Mouse (Mus musculus) MEL (cell line): ENCODE results near the gene Grk3. TPM values are rescaled to one million over a fixed set of nuclear protein-coding genes. Genes with fewer than 3 reads are reported as not detected.

Experiments
- DNase-seq: peaks from one replicate; pipeline ENCODE4 v3.0.0; 2011; ENCODE audit warnings: low read depth, low spot score
- H3K27ac ChIP-seq: 2 replicates; pipeline ENCODE4 v1.5.1; 2012; ENCODE audit warnings: low read depth, mild to moderate bottlenecking, control low read depth, low read length, moderate library complexity; ENCODE audit not compliant: control insufficient read depth
- H3K27me3 ChIP-seq, 2 experiments: fragments of 150-350 bp in 1 of 2; sonication (generic) in 1 of 2; 2 replicates each; pipeline ENCODE4 v1.6.1; 2012; ENCODE audit warnings: low read length in 2 of 2, mild to moderate bottlenecking in 2 of 2, improper control_type of control experiment in 1 of 2, moderate library complexity in 1 of 2; ENCODE audit not compliant: insufficient read depth in 2 of 2, control insufficient read depth in 1 of 2
- H3K36me3 ChIP-seq, 2 experiments: 2 replicates each; pipeline ENCODE4 v1.6.1; 2012 to 2014; ENCODE audit warnings: low read length in 2 of 2, improper control_type of control experiment in 1 of 2, inconsistent platforms in 1 of 2, mild to moderate bottlenecking in 1 of 2; ENCODE audit not compliant: insufficient read depth in 2 of 2, control insufficient read depth in 1 of 2
- H3K4me1 ChIP-seq, 2 experiments: fragments of 150-350 bp in 1 of 2; sonication (generic) in 1 of 2; 2 replicates each; pipeline ENCODE4 v1.6.1; 2012; ENCODE audit warnings: low read length in 2 of 2, improper control_type of control experiment in 1 of 2, mild to moderate bottlenecking in 1 of 2; ENCODE audit not compliant: insufficient read depth in 2 of 2, control insufficient read depth in 1 of 2
- H3K4me3 ChIP-seq, 2 experiments: fragments of 150-350 bp in 1 of 2; sonication (generic) in 1 of 2; 2 replicates each; pipeline ENCODE4 v1.5.1; 2012; ENCODE audit warnings: low read depth in 2 of 2, low read length in 2 of 2, mild to moderate bottlenecking in 2 of 2, moderate library complexity in 2 of 2, control low read depth in 1 of 2, improper control_type of control experiment in 1 of 2; ENCODE audit not compliant: control insufficient read depth in 1 of 2, insufficient read depth in 1 of 2
- H3K79me2 ChIP-seq: 2 replicates; pipeline ENCODE4 v1.6.1; 2012; ENCODE audit warnings: mild to moderate bottlenecking, low read length, moderate library complexity; ENCODE audit not compliant: control insufficient read depth, poor library complexity, insufficient read depth
- H3K9ac ChIP-seq: 2 replicates; pipeline ENCODE4 v1.6.1; 2012; ENCODE audit warnings: low read depth, mild to moderate bottlenecking, control low read depth, low read length, moderate library complexity; ENCODE audit not compliant: control insufficient read depth, poor library complexity, severe bottlenecking
- H3K9me3 ChIP-seq: fragments of 150-350 bp; sonication (generic); replicated peaks from 2 replicates; pipeline ENCODE4 v1.6.1; 2012; ENCODE audit warnings: mild to moderate bottlenecking, low read length, improper control_type of control experiment, moderate library complexity; ENCODE audit not compliant: insufficient read depth
- BHLHE40 ChIP-seq: IDR thresholded peaks from 2 replicates; pipeline ENCODE4 v1.6.1; 2012; ENCODE audit warnings: low read depth, mild to moderate bottlenecking, inconsistent platforms, low read length, improper control_type of control experiment, borderline replicate concordance
- CHD2 ChIP-seq: IDR thresholded peaks from 2 replicates; pipeline ENCODE4 v1.6.1; 2011; ENCODE audit warnings: low read length, improper control_type of control experiment
- E2F4 ChIP-seq: IDR thresholded peaks from 2 replicates; pipeline ENCODE4 v1.6.1; 2011; ENCODE audit warnings: low read depth, low read length, improper control_type of control experiment, borderline replicate concordance
- EP300 ChIP-seq, 2 experiments: IDR thresholded peaks; 2 replicates each; pipeline ENCODE4 v1.6.1; 2011; ENCODE audit warnings: improper control_type of control experiment in 2 of 2, low read length in 2 of 2, low read depth in 1 of 2, mild to moderate bottlenecking in 1 of 2
- ETS1 ChIP-seq: IDR thresholded peaks from 2 replicates; pipeline ENCODE4 v1.6.1; 2012; ENCODE audit warnings: low read depth, mild to moderate bottlenecking, inconsistent platforms, low read length, improper control_type of control experiment, moderate library complexity
- GABPA ChIP-seq: IDR thresholded peaks from 2 replicates; pipeline ENCODE4 v1.6.1; 2012; ENCODE audit warnings: low read depth, mild to moderate bottlenecking, inconsistent platforms, low read length, improper control_type of control experiment, moderate library complexity
- HCFC1 ChIP-seq: IDR thresholded peaks from 2 replicates; pipeline ENCODE4 v1.6.1; 2012; ENCODE audit warnings: low read depth, mild to moderate bottlenecking, inconsistent platforms, low read length, improper control_type of control experiment, moderate library complexity
- KAT2A ChIP-seq: conservative IDR thresholded peaks from 2 replicates; pipeline ENCODE4 v1.6.1; 2012; ENCODE audit warnings: low read depth, low read length, improper control_type of control experiment, inconsistent platforms
- MAX ChIP-seq: IDR thresholded peaks from 2 replicates; pipeline ENCODE4 v1.6.1; 2011; ENCODE audit warnings: low read length, improper control_type of control experiment
- MAZ ChIP-seq: IDR thresholded peaks from 2 replicates; pipeline ENCODE4 v1.6.1; 2012; ENCODE audit warnings: low read depth, mild to moderate bottlenecking, inconsistent platforms, low read length, improper control_type of control experiment
- MYC ChIP-seq: IDR thresholded peaks from 2 replicates; pipeline ENCODE4 v1.6.1; 2011; ENCODE audit warnings: low read depth, mild to moderate bottlenecking, low read length, improper control_type of control experiment, moderate library complexity
- NRF1 ChIP-seq: IDR thresholded peaks from 2 replicates; pipeline ENCODE4 v1.6.1; 2014; ENCODE audit warnings: low read depth, mild to moderate bottlenecking, inconsistent platforms, low read length, improper control_type of control experiment, moderate library complexity; ENCODE audit not compliant: poor library complexity, insufficient read depth, severe bottlenecking
- POLR2A ChIP-seq, 2 experiments: IDR thresholded peaks; 2 replicates each; pipeline ENCODE4 v1.6.1; 2011 to 2012; ENCODE audit warnings: low read length in 2 of 2, mild to moderate bottlenecking in 2 of 2, control low read depth in 1 of 2, improper control_type of control experiment in 1 of 2, low read depth in 1 of 2, moderate library complexity in 1 of 2; ENCODE audit not compliant: control insufficient read depth in 1 of 2, insufficient read depth in 1 of 2, poor library complexity in 1 of 2
- POLR2AphosphoS5 ChIP-seq: IDR thresholded peaks from 2 replicates; pipeline ENCODE4 v1.6.1; 2012; ENCODE audit warnings: low read depth, borderline replicate concordance, mild to moderate bottlenecking, inconsistent platforms, low read length, moderate library complexity, mixed read lengths
- RCOR1 ChIP-seq: IDR thresholded peaks from 2 replicates; pipeline ENCODE4 v1.6.1; 2012; ENCODE audit warnings: low read depth, mild to moderate bottlenecking, inconsistent platforms, low read length, improper control_type of control experiment
- TAL1 ChIP-seq: IDR thresholded peaks from 2 replicates; pipeline ENCODE4 v1.6.1; 2012; ENCODE audit warnings: mild to moderate bottlenecking, inconsistent platforms, low read length, moderate library complexity, mixed read lengths
- TBP ChIP-seq: IDR thresholded peaks from 2 replicates; pipeline ENCODE4 v1.8.0; 2011; ENCODE audit warnings: low read depth, low read length, improper control_type of control experiment
- TCF12 ChIP-seq: IDR thresholded peaks from 2 replicates; pipeline ENCODE4 v1.6.1; 2014; ENCODE audit warnings: low read depth, mild to moderate bottlenecking, inconsistent platforms, low read length, improper control_type of control experiment, moderate library complexity
- USF1 ChIP-seq: IDR thresholded peaks from 2 replicates; pipeline ENCODE4 v1.6.1; 2014; ENCODE audit warnings: low read depth, mild to moderate bottlenecking, inconsistent platforms, low read length, improper control_type of control experiment, moderate library complexity
- ZKSCAN1 ChIP-seq: IDR thresholded peaks from 2 replicates; pipeline ENCODE4 v1.6.1; 2012; ENCODE audit warnings: low read depth, mild to moderate bottlenecking, inconsistent platforms, low read length, improper control_type of control experiment, moderate library complexity
- ZMIZ1 ChIP-seq: IDR thresholded peaks from 2 replicates; pipeline ENCODE4 v1.6.1; 2012; ENCODE audit warnings: low read depth, mild to moderate bottlenecking, inconsistent platforms, low read length, improper control_type of control experiment, moderate library complexity
- ZNF384 ChIP-seq: IDR thresholded peaks from 2 replicates; pipeline ENCODE4 v1.6.1; 2012; ENCODE audit warnings: low read depth, mild to moderate bottlenecking, inconsistent platforms, low read length, improper control_type of control experiment
- polyA plus RNA-seq, 2 experiments: library from polyadenylated mRNA; stranded (reverse) in 1 of 2; unstranded in 1 of 2; fragments of >175 nt in 1 of 2; fragments of >200 nt in 1 of 2; gene quantifications; 2 replicates each; pipeline versions ENCODE4 v1.2.1 to v1.2.4; 2012; ENCODE audit warnings: low replicate concordance in 2 of 2, low read depth in 1 of 2; ENCODE audit not compliant: insufficient read length in 2 of 2, insufficient read depth in 1 of 2, missing spikeins in 1 of 2
- total RNA-seq: library from RNA; depleted of rRNA; stranded (reverse); fragments of 300-350 nt; gene quantifications from 2 replicates; pipeline ENCODE4 v1.2.3, GENCODE M21; 2012

Grk3 gene
- total and polyA plus RNA-seq, 3 experiments = not detected

GRCm38 (mm10) chr5:113008496-113008895 lies 7.1 kb downstream of the Grk3 start:
- H3K27me3 ChIP-seq = no peaks in the 10 kb centered on the region
- TF ChIP-seq ETS1 (no peak), BHLHE40 (no peak), TCF12 (no peak), ZNF384 (no peak), HCFC1 (no peak), KAT2A (no peak), ZMIZ1 (no peak), RCOR1 (no peak), ZKSCAN1 (no peak), E2F4 (no peak), GABPA (no peak)
- TF ChIP-seq, all 39 proteins: peak for 0
- Histone ChIP-seq H3K4me3 (no peak overlapping the region), H3K9me3 (no peaks in the 10 kb centered on the region), H3K36me3 (no peaks in the 10 kb centered on the region), H3K79me2 (no peaks in the 10 kb centered on the region), H3K4me1 (no peaks in the 10 kb centered on the region), H3K27ac (no peak overlapping the region), H3K9ac (no peak overlapping the region)
- DNase-seq = no peak

DNA sequence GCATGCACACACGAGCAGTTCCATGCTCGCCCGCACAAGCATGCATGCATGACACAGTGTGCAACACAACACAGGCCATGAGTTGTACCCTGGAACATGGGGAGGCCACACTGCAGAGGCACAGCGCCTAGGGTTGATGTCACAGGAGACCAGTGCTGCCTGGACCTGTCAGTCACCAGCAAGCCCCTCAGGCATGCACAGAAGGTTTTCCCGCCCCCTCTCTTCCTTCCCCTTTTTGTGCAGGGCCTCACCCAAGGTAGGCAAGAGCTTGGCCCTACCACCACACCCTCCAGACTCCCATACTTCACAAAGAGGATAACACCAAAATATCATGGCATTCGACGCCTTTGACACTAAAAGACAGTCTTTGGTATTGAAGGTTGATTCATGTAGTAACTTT lies 8.6 kb downstream of the Grk3 start:
- Histone ChIP-seq H3K9ac (no peak overlapping the region), H3K4me1 (no peaks in the 10 kb centered on the region), H3K9me3 (no peaks in the 10 kb centered on the region), H3K27ac (no peak overlapping the region), H3K4me3 (no peak overlapping the region), H3K36me3 (no peaks in the 10 kb centered on the region), H3K27me3 (no peaks in the 10 kb centered on the region), H3K79me2 (no peaks in the 10 kb centered on the region)
- TF ChIP-seq CHD2 = no peak
- no peak for TF ChIP-seq EP300 (IDR thresholded peaks at IDR 0.05; ENCODE audit: low read depth in 1 of 2, low read length in 2 of 2)
- no peak for TF ChIP-seq POLR2AphosphoS5
- no peak for TF ChIP-seq TAL1
- TF ChIP-seq E2F4 = no peak
- TF ChIP-seq ETS1 = no peak
- TF ChIP-seq MYC = no peak
- TF ChIP-seq MAX = no peak
- TF ChIP-seq RCOR1 = no peak
- TF ChIP-seq MAZ = no peak
- TF ChIP-seq HCFC1 = no peak
- TF ChIP-seq POLR2A (IDR thresholded peaks at IDR 0.05; ENCODE audit: control insufficient read depth in 1 of 2, insufficient read depth in 1 of 2, low read depth in 1 of 2, low read length in 2 of 2, poor library complexity in 1 of 2) = no peak
- TF ChIP-seq TCF12 = no peak
- no peak for TF ChIP-seq USF1
- no peak for TF ChIP-seq TBP
- TF ChIP-seq ZNF384 = no peak
- no peak for TF ChIP-seq NRF1
- DNase-seq = no peak
